Mouse (Mus musculus): ENCODE data around the gene Gba.
A peak's percentile ranks its signal among the peaks of the same experiment; 100 is the strongest.
"Not testable (repeated sequence)": the region's sequence is repeated elsewhere in the genome, so short reads cannot be mapped to it uniquely, and the experiment has no call there.

The Gba gene

DNA sequence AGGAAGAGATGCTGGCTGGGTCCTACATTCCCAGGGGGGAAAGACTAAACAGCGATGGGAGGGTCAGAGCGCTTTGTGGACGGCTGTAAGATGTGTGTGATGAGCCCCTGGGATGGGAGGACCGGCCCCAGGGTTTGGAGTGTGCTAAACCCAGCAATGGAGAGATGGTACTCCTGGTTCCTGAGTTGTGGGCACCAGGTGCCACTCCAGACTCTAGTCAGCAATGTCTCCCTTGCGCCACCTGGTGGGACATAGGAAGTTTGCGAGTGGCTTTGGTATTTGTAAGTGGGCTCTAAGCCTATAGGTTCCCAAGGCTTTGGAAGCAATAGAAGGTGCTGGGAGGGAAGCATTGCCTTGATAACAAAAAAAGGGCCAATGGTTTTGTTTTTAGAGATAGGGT, 13.1 kb downstream of the Gba start:
- DNase-seq (ENCODE audit: low read depth): peak; percentile 90

DNA sequence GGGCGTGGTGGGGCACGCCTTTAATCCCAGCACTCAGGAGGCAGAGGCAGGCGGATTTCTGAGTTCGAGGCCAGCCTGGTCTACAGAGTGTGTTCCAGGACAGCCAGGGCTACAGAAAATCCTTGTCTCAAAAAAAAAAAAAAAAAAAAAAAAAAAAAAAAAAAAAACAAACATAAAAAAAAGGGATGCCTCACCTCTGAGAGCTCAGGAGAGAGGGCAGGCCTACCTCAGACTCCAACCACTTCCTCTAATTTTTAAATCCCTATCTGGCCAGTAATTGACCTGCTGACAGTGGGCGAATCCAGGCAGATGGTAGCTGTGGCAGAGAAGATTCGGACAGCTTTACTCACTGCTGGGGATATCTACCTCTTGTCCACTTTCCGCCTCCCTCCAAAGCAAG, 13.7 kb downstream of the Gba start:
- DNase-seq (ENCODE audit: low read depth): not testable (repeated sequence)

DNA sequence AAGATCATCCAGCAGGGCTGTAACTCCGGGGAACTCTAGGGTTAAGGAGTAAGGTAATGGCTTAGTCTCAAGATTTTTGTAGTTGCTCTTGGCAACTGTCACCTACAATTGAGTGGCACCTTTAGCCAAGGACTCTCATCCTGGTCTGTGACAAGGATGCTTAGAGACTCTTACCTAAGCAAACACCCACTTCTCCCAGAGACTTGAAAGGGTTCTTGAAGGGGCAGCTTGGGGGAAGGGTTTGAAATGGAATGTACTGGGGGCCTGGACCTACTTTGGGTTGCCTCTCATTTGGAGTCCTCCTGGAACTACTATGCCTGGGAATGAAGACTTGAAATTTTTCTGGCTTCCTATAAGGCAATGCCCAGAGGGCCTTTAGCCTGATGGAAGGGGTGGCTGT, 15.5 kb downstream of the Gba start:
- DNase-seq (ENCODE audit: low read depth): no peak

DNA sequence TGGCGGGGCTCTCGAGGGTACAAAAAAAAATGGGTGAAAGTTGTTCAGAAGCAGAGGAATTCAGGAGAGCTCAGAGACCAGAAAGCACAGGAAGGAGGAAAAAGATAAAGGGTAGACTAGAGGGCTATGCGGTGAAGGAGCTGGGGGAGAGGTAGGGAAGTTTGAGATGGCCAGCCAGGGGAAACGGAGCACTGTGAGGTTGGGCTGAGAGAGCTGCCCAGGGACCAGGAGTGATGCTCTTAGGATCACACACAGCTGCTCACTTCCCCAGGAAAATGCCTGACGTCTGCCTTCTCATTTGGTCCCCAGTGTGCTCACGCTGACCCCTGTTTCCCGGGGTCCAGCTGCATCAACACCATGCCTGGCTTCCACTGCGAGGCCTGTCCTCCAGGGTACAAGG, 16.8 kb downstream of the Gba start:
- DNase-seq (ENCODE audit: low read depth): no peak

DNA sequence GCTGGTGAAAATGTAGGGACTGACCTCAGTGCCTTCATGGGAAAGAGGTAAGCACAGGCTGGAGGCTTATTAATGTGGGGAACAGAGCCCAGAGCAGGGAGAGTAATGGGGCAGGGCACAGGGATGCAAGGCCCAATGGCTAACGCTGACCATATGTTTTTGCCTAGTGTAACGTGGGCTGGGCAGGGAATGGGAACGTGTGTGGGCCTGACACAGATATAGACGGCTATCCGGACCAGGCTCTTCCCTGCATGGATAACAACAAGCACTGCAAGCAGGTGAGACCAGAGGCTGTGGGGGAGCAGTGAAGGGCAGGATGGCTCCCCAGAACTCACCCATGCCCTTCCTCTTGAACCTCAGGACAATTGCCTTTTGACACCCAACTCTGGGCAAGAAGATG, 18.4 kb downstream of the Gba start:
- no peak for DNase-seq (ENCODE audit: low read depth)

DNA sequence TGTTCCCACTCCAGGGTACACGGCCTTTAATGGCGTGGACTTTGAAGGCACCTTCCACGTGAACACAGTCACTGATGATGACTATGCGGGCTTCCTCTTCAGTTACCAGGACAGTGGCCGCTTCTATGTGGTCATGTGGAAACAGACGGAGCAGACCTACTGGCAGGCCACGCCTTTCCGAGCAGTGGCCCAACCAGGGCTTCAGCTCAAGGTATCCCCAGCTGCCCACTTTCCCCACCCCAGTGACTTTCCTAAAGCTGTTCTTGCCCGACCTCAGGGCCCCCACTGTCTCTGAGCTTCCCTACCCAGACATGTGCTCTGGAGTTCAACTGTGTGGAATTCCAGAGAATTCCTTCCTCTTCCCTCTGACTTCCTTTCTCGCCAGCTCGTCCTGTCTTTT, 22.1 kb downstream of the Gba start:
- DNase-seq (ENCODE audit: low read depth): no peak

DNA sequence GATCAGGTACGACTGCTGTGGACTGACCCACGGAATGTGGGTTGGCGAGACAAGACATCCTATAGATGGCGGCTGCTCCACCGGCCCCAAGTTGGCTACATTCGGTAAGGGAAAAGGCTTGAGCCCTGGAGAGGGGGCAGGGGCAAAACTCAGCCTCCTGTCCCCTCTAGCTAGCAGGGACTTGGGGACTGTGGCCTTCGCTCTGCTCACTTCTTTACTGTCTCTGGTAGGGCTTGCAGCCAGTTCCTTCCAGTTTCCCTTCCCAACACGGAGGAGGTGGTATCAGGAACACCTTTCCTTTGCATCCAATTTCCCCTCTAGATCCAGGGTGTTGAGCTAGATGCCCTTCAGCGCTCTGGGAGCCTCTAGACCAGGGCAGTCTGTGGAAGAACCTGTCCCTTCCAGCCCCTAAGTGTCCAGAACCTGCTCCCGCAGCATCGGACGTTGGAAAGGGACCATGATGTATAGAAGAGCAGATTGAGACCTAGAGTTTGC, 22.6 kb downstream of the Gba start:
- DNase-seq (ENCODE audit: low read depth): no peak

DNA sequence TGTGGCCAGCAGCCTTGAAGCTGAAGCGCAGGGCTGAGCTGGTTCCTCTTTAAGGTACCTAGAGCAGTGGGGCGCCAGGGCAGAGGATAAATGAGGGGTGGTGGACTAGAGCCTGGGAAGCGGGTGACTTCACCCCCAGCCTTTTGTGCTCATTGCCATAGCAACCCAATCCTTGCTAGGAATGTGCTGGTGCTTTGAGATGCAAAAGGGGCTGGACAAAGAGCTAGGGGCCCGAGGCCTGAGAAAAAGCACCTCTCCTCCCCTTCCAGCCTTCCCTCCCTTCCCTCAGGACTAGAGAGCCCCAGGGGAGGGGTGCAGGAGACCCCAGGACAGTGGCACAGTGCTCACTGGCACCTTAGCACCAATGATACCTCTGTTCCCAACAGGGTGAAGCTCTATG, 23.2 kb downstream of the Gba start:
- no peak for DNase-seq (ENCODE audit: low read depth)

DNA sequence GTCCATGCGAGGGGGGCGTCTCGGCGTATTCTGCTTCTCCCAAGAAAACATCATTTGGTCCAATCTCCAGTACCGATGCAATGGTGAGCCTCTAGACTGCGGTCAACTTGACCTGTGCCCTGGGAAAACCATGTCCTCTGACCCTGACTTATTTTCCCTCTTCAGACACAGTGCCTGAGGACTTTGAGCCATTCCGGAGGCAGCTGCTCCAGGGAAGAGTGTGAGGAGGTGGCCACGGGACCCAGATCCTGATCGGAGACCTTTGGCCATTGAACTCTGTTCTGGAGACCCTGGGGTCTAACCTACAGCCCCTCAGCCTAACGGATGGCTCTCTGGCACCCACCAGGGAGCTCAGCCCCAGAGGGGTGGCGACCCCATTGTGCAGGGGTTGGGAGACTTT, 23.6 kb downstream of the Gba start:
- no peak for DNase-seq (ENCODE audit: low read depth)

DNA sequence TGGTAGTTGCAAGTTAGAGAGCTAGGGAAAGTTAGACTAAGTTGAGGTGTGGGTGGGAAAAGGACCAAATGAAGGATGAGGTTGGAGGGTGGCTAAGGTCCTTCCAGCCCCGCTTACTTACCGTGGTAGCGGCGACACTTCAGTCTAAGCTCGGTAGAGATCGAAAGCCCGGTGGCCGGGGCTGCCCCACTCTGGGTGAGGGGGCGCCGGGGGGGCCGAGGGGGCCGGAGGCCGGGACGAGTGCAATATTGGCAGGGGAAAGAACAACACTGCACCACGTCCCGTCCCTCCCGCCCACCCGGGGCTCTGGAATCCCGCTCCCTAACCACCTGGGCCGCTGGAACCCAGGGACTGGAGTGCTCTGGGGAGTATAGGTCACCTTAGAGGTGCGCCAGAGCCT, 24.2 kb downstream of the Gba start, which contains the start of gene Mtx1:
Mtx1 (minus strand) TSS at position 189 of the 400 bp plus-strand sequence.
- DNase-seq (ENCODE audit: low read depth): no peak

DNA sequence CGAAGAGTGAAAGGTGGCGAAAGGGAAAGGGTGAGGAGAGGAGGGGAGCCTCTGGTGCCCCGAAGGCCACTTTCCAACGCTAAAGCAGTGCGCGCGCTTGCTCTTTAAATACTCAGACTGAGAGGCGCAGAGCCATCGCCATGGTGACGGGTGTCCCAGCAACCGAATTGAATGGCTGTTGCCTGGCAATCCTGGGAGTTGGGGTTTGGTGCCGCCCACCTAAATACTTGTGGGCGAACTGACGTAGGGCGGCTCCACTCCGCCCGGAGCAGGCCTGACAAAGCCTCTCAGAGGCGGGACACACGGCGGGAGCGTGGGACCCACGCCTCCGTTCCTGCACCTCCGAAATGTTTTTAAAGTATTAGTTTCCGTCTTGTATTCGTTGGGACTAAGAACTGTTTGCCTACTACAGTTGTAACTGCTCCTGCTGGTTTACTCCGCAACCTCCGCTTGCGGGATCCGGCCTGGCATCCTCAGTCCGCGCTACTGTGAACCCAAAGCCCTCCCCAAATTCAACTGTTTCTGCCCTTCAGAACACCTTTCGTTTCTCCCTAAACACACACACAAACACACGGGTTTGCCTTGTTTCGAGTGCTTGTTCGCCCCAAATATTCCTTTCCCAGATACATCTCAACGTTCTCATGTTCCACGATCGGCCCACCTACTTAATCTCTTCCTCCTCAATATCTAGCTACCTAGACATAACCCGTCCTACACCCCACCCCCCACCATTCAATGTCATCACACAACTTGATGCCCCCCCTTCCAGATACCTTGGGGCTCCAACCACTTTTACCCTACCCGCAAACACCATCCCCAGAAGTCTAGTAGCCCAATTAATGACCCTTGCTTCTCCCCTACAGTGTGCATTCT, 24.8 kb downstream of the Gba start:
- peak; percentile 72 for DNase-seq (ENCODE audit: low read depth)

DNA sequence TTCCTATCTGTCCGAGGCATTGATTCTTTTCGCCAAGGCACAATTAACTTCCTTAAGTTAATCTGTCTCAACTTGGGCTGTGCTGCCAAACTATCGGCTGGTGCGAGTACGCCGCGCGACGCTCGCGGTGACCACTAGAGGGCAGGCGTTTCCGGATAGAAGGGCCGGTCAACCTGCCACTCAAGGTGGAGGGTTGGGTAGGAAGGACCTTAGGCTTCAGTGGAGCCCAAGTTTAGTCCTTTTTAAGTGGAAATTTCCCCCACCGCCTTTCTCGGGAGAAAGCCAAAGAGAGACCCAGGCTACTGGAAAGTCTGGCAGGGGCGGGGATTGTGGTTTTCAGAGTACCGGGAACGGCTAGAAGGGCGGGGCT, 25.4 kb downstream of the Gba start:
- DNase-seq (ENCODE audit: low read depth): peak; percentile 74

DNA sequence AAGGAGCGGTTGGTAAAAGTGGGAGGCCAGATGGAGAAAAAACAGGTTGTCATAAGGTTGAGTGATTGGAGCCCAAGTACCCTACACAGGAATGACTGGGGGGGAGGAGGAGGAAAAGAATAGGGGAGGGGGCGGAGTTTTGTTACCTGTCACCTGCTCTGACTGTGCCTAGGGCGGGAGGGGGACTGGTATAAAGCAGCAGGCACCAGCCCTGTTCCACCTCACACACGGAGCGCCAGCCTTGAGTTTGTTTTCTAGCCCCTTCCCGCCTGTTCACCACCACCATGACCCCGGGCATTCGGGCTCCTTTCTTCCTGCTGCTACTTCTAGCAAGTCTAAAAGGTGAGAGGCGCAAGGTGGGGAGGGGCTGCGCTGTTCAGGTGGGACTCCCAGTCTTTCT, 26.1 kb downstream of the Gba start, which contains the start of gene Muc1:
Muc1 (plus strand) TSS at position 222 of the 400 bp plus-strand sequence.
- no peak for DNase-seq (ENCODE audit: low read depth)

DNA sequence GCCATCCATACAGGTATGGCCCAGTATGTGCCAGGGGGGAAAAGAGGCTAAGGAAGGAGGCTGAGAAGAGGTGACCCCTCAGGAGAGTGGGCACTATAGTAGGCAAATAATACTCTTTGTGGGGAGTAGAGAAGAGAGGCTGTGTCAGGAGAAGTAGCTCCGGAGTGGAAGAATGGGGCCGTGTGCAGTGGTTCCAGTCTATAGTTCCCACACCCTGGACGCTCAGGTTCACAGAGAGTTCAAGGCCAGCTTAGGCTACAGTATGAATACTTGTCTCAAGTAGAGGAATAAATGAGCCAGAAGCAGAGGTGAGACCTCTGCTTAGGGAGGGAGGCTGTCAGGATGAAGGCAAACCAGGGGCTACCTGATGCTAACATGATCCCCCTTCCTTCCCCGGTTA, 26.5 kb downstream of the Gba start:
- DNase-seq (ENCODE audit: low read depth): no peak

DNA sequence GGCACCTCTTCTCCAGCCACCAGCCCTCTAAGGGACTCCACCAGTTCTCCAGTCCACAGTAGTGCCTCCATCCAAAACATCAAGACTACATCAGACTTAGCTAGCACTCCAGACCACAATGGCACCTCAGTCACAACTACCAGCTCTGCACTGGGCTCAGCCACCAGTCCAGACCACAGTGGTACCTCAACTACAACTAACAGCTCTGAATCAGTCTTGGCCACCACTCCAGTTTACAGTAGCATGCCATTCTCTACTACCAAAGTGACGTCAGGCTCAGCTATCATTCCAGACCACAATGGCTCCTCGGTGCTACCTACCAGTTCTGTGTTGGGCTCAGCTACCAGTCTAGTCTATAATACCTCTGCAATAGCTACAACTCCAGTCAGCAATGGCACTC, 27.8 kb downstream of the Gba start:
- no peak for DNase-seq (ENCODE audit: low read depth)

DNA sequence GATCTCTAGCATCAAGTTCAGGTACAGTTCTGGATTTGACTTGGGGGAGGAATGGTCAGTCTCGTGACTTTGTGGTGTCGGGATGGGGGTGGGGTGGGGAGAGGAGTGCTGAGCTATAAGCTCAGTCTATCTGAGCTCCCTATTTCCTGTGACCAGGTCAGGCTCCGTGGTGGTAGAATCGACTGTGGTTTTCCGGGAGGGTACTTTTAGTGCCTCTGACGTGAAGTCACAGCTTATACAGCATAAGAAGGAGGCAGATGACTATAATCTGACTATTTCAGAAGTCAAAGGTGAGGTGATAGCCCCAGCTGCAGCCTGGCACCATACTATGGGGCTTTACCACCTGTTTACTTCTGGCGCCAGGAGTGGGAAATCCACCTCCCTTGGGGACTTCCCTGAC, 28.6 kb downstream of the Gba start:
- no peak for DNase-seq (ENCODE audit: low read depth)

DNA sequence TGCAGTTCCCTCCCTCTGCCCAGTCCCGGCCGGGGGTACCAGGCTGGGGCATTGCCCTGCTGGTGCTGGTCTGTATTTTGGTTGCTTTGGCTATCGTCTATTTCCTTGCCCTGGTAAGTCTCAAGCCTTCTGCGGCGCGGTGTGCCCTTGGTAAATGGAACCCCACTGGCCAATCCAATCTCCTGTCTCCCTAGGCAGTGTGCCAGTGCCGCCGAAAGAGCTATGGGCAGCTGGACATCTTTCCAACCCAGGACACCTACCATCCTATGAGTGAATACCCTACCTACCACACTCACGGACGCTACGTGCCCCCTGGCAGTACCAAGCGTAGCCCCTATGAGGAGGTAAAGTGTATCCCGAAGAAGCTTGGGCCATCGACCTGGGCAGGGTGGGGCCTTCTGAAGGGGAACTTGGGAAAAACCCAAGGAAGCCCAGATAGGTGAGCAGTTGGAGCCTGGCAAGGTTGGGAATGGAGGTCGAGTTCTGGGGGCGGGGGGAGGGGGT, 29.1 kb downstream of the Gba start:
- no peak for DNase-seq (ENCODE audit: low read depth)

DNA sequence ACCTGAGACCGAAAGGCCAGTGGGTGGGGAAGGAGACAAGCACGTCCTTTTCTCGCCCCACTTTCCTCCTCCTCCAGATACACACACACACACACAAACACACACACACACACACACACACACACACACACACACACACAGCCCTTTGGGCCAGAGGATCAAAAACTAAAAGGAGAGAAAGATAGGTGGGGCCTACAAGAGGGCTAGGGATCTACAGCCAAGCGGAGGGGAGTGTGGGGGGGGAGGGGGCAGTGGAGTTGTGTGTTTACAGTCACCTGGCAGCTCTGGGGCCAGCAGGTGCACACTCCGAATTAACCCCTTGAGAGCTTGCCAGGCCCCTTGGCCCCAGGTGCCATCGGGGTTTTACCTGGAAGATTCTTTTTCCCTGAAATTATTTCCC, 29.9 kb downstream of the Gba start:
- no peak for DNase-seq (ENCODE audit: low read depth)

DNA sequence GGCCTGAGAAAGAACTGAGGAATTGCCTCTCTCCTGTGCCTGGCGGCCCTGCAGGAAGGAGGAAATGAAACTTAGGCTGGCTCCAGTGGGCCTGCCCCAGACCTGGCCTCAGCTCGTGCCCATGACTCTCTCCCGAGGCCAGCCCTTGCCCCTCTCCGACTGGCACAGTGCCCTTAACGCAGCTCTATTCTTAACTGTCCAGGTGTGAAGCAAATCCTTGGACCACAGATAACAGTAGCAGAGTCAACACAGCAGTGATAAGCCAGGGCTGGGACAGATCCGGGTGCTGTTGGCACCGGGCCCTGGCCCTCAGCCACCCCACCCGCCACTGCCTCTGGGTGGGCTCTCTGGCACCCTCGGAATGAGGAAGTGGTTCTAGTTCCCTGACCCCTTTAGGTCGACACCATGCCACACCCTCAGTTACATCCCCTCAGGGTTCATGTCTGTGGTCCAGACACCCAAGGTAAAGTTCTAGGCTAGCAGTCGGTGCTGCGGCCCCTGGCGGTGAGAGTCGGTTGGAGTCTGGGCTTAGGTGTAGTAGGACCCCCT, 30.9 kb downstream of the Gba start:
- no peak for DNase-seq (ENCODE audit: low read depth)

DNA sequence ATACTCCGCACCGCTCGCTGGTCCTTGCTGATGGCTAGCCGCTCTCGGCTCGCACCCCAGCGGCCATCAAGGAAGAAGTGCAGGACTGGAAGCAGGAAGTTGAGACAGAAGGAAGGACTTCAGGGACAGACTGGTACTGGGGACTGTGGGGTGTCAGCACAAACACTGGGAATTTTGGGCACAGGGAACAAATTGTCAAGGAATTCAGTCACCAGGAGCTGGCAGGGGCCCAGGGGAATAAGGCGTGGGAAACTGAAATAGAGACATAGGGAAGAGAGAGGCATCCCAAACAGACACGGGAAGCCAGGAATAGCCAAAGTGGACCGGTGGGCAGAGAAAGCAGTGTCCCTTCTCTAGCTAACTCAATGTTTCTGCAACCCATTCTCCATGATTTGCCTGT, 33.8 kb downstream of the Gba start:
- DNase-seq (ENCODE audit: low read depth): no peak

DNA sequence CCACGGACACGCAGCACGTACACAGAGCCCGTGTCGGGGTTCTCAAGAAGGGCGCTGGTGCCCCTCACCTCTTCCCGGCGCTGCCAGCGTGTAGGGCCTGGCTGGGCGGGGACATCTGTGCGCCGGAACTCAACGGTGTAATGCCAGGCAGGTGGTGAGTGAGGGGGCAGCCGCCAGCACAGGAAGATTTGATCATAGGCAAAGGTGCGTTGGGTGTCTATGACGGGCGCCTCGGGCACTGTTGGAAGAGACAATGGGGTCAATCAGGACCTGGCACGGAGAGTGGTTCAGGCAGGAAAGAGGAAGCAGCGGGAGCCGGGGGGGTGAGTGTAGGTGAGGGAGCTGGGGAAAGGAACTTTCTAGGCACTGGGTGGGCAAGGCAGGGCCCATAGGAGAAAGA, 35.0 kb downstream of the Gba start:
- no peak for DNase-seq (ENCODE audit: low read depth)

DNA sequence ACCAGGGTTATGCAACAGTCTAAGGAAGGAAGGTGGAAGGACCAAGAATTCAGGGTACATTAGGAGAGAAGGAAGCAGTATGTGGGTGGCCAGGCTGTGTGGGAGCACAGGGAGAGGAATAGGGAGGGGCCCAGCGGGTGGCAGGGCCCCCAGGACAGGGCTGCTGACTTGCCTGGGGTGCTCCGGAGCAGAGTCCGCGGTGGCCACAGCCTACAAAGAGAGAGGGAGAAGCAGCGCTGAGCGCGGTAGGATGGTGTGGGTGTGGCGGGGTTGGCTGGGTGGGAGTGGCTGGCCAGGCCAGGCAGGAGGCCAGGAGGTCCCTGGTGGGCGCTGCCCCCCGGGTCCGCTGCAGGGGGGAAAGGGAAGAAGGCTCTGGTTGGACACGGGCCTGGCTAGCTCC, 35.8 kb downstream of the Gba start:
- DNase-seq (ENCODE audit: low read depth): no peak

DNA sequence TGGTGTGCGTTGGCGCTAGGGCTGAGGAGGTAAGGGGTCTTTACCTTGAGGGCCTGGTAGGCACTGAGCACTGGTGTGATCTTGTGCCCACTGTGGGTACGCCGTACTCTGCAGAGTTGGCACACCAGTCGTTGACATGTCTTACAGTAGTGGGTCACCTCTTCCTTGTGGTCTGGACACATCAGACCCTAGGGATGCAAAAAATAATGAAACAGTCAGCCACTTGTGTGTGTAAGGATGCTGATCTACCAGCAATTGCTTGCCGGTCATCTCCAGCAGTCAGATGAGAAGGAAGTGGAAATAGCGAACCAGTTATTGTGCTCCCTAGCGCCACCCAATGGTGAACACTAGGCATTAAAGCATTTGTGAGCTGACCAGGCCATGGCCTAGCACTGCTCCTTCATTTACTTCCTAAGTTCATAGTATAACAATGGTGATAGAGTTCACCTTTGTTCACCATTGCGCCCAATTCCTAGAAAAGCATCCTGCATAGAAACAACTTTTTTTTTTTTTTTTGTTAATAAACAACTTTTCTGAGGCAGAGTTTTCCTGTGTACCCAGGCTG, 39.7 kb downstream of the Gba start:
- DNase-seq (ENCODE audit: low read depth): no peak
